Mouse (Mus musculus): ENCODE measurements around the gene Phf20.

- no peak for TF ChIP-seq EP300 (IDR thresholded peaks at IDR 0.05; ENCODE audit: low read depth)
- TF ChIP-seq CTCF (IDR thresholded peaks at IDR 0.05; ENCODE audit: low read depth), result no peak
Measured at GRCm38 (mm10) chr2:156177651-156178050, 18.6 kb upstream of the Phf20 start.
